Mouse (Mus musculus) cortical plate, adult 2 months (tissue): ENCODE measurements around the gene Tmprss9.

Experiments used
- CTCF ChIP-seq: fragments of 200-500 bp; IDR thresholded peaks from 2 replicates; pipeline ENCODE4 v1.5.1; 2011; ENCODE audit warnings: mild to moderate bottlenecking, control low read depth, low read length; ENCODE audit not compliant: insufficient read depth; ENCODE audit errors: extremely low read depth
- POLR2A ChIP-seq: fragments of 200-500 bp; IDR thresholded peaks from 2 replicates; pipeline ENCODE4 v1.6.1; 2011; ENCODE audit warnings: mild to moderate bottlenecking, low read length, control low read depth; ENCODE audit not compliant: insufficient read depth; ENCODE audit errors: extremely low read depth

GRCm38 (mm10) chr10:80854913-80855748 is 16.5 kb upstream of the Tmprss9 start, which contains the start of the genes Lsm7 and Sppl2b:
- TF ChIP-seq CTCF, result no peak
- peak; percentile 85 for TF ChIP-seq POLR2A
